Mouse (Mus musculus): ENCODE results near the gene Tpbg. TPM values are rescaled to one million over a fixed set of nuclear protein-coding genes. Genes with fewer than 3 reads are reported as not detected.

Gene Tpbg
- polyA plus RNA-seq (2014; fragmentation: Illumina TruSeq; extraction: RNeasy Lipid Tissue Mini Kit (QIAGEN cat#74804); ENCODE audit: low read depth, low replicate concordance) = 0.35 TPM

GRCm38 (mm10) chr9:85842351-85843011, at the start of gene Tpbg:
Tpbg (plus strand) TSS chr9:85842380.

Other genes starting within 250 kb of the Tpbg start
- 143 TPM for gene Ibtk, start 93.0 kb upstream of the Tpbg start, polyA plus RNA-seq (2014; fragmentation: Illumina TruSeq; extraction: RNeasy Lipid Tissue Mini Kit (QIAGEN cat#74804); ENCODE audit: low read depth, low replicate concordance)

Data from adrenal gland, adult 10 weeks (tissue).